Mouse (Mus musculus) c-Kit-positive CD71-negative TER-119-negative erythroid progenitor cells, embryonic 14.5 days (primary cell): ENCODE data around the gene Nisch.
A peak's percentile ranks its signal among the peaks of the same experiment; 100 is the strongest.

Source experiments
- DNase-seq: peaks from one replicate; pipeline ENCODE4 v3.0.0-alpha.2; 2013; ENCODE audit warnings: low read depth

Gene Nisch

DNA sequence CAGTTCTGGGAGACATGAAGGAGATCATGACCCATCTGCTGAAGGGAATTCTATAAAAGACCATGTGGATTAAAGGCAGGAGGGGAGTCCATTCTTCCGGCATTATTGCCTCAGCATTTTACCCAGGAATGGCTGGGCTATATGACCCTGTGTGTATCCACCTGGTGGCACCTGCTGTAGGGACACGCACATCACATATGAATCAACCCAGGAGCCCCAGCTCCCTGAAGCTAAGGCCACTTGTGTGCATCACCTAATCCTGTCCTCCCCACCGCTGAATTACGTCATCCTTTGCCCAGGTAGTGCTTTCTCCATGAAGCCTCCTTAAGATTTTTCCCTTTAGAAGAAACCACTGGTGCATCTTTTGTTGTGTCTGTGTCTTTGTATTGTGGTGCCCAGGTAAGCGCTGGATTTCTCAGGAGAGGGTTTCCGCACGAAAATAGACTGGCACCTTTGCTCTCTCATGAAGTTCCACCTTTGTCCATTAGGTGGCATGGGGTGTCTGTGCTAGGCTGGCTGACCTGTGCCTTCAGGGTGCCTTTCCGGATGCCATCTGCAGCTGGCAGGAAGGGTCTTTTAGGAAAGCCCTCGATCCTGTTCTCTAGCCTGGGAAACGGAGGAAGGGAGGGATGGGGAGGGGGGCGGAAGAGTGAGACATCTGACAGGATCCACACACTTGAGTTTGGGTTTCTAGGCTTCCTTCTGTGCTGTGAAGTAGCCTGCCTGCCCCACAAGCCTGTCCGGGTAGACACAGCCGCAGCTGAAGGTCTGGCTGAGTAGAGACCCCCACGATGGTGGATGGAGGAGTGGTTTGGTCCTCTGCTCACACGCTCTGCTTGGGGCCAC is 1.4 kb downstream of the Nisch start:
- DNase-seq = peak; percentile 73

GRCm38 (mm10) chr14:31214684-31215083 is 2.1 kb downstream of the Nisch start:
- DNase-seq = no peak

DNA sequence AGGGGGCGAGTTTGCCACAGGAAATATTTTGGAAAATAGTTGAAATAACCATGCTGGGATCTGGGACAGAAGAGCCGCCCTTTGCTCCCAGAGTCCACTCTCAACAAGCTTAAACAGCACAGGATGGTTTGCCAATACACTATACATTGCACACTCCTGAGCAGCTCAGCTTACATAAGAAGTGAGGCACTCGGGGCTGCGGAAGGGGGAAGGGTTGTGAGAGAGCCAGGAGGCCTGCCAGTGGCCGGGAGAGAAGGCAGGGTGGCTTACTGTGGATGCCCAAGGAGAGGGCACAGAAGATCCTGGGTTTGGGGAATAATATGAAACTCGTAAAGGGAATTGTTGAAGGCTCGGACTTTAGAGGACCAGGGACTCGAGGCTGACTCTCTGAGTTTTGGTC is 2.9 kb downstream of the Nisch start:
- no peak for DNase-seq

DNA sequence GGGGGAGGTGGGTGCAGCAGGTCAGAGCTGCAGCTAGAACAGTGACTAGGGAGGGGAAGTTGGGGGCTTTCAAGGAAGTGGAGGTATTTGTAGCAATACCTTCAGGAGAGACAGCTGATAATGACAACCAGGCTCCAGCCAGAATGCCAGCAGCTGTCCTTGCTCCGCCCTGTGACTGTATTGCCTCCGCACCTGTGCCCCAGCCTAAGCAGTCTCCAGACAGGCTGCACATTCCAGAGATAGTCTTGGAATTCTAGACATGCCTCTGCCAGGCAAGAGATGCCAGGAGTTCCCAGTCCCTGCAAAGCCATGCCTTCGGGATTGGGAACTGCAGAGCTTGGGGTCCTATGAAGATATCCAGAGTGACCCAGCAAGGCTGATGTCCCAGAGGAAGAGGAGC is 4.2 kb downstream of the Nisch start:
- DNase-seq = no peak

DNA sequence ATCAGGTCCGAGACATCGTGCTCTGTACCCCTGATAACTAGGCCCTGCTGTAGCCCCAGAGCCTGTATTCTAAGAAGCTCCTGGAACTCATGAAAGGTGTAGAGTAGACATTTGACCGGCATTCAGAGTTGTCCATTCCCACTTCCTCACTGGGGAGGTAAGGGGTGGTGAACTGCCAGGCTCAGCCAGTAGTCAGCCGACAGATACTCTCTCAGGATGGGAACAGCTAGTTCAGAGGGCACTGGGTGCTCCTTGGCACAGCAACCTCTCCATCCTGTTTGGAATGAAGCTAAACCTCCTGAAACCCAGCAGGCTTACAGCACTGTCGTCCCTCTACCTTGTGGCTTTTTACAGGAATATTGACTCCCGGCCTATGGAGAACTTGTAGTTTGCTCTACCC is 4.9 kb downstream of the Nisch start:
- DNase-seq = no peak

DNA sequence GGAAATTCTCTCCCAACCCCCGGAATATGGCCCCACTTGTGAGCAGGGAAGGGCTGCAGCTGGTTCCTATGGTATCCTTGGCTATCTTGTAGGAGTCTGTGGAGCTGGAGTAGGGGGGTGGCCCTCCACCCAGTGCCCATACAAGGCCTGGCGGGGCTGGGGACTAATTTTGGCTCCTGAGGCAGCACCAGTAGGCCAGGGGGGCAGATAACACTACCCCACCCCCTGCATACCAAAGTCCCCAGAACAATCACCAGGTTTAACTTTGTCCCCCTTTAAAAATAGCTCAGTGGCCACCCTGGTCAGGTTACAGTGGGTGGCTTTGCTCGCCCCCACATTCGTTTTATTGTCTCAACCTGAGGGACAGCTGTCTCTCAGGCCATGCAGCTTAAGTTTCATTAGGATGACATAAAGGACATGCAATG is 7.6 kb downstream of the Nisch start:
- no peak for DNase-seq

- no peak for DNase-seq
These were observed 8.7 kb downstream of the Nisch start, which contains the start of gene Tnnc1 for GRCm38 (mm10) chr14:31208084-31208483. TSS of gene Tnnc1 (plus strand) at chr14:31208312.

DNA sequence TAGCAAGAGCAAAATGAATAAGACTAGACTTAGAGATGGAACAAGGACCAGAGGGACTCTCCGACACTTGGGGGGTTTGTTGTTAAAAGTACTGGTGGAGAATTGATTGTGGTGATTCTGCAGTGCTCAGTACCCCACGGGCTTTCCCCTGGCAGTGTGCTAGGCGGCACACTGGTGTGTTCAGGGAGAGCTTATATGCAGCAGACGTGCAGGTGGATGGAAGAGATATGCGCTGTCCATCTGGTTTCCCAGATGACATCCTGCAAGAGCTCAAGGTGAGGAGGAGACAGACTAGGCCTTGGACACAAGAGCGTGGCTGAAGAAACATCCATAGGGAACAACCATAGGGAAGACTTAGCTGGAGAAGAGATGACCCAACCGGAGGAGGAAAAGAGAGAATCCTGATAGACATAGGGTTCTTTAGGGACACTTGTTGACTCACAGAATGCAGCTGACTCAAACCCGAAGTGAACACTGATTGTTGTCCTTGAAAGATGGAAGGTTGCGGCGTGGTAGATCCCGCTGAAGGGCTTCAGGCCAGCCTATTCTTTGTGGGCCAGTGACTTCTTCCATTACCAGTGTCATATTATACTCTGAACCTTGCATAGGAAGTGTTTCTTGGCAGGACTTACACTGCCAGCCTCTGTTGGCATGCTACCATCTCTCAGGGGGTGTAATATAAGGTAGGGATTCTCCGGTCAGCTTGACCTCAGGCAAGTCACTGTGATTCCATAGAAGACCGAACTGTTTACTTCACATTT is 9.5 kb downstream of the Nisch start:
- no peak for DNase-seq

DNA sequence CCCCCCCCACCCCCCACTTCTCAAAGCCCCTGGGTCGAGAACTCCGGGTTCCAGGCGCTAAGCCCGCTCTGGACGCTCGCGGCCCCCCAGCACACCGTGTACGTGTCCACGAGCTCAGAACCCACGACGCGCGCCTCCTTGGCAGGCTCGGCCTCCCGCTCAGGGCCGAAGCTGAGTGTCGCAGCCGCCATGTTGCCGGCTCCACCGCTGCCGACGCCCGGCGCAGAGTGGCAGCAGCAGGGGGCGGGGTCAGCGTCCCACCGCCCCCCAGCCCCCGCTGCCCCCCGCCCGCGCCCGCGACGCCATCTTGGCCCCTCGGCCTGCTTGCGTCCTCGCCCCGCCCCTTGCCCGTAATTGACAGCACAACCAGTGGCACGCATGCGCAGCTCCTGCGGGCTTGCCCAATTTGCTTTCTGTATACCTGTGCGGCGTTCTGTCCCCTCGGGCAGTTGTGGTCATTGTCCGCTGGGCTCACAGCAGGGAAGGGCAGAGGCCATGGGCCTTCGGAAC is 10.2 kb downstream of the Nisch start:
- peak; percentile 91 for DNase-seq

- no peak for DNase-seq
These were observed 10.9 kb downstream of the Nisch start for GRCm38 (mm10) chr14:31205562-31206467.

- no peak for DNase-seq
These were observed 11.5 kb downstream of the Nisch start for GRCm38 (mm10) chr14:31205244-31205561.

DNA sequence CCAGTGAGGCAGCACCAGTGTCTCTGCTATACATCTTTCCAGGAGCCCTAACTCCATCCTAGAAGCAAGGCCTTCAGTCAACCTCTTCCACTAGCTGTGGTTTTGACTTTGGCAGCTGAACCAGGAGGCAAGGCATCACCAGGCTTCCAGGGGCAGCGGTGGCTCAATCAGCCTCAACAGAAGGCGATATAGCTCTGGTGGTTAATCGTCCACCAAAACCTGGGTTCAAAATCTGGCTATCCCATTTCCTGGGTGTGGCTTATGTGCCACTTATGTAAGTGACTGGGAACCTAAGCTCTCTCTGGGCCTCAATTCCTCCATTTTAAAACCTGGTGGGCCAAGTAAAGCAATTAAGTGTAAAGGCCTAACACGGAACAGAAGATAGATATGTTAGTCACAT is 11.9 kb downstream of the Nisch start:
- DNase-seq = no peak

- DNase-seq = no peak
These were observed 16.7 kb downstream of the Nisch start for GRCm38 (mm10) chr14:31200038-31200437.

- no peak for DNase-seq
These were observed 17.1 kb downstream of the Nisch start for GRCm38 (mm10) chr14:31199599-31199998.

DNA sequence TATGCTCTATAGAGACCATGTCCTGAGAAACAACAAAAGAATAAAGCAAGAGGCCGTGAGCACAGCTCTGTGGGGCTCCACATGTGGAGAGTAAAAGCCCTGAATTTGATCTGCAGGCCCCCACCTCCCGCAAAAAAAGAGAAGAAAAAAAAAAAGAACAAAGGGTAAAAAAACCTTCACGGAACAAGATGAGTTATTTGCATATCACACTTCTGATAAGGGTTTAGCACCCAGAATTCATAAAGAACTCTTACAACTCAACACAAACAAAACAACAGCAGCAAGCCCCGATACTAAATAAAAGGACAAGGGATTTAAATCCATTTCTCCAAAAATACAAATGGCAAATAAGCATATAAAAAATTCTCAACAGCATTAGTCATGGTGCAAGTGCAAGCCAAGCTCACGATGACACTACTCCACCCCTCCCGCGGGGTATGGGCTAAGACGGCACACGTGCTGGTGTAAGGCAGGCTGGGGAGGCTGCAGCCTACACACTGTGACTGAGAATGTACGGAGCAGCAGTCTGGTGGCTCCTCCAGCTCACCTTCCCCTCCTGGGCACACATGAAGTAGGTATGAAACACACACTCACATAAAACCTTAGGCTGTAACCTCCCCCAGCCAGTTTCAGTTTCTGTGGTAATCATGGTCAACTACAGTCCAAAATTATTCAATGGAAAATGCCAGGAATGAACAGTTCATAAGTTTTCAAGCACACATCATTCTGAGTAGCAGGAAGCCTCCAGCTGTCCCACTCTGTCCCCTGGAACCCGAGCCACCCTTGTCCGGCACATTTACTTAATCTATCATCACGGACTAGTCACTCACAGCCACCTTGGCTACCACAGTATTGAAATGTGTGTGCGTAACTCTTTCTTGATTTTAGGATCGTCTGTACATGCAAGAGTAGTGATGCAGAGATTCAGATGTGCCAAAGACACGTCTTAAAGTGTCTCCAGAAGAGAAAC is 18.9 kb downstream of the Nisch start:
- DNase-seq = no peak

DNA sequence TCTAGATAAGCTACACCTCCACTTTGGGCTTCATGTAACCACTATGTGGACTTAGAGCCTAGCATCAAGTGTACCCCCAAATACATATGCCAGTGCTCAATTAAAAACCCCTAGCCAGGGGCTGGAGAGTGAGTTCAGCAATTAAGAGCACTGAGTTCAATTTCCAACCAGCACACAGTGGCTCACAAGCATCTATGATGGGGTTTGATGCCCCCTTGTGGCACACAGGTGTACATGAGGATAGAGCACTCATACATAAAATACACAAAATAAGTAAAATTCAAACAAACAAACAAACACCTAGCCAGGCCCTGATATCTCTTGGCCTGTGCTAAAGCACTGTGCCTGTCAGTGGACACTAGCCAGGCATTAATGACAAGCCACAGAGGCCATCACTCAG is 20.8 kb downstream of the Nisch start:
- no peak for DNase-seq

DNA sequence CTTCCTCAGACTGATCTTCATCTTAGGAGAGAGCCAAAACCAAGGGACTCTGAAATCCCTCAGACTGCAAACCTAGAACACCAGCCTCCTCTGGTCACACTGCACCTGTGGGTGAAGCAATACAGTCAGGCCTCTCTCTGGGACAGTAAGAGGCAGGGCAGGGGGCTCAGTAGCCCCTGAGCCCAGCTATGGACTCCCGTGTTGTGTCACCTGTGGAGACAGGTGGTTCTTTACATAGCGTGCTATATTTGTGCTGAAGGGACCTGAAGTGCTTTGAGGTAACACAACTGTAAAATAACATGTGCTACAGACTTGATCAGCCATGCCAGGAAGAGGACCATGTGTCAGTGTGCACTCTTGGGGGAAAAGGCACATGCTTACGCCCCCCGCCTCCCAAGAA is 21.2 kb downstream of the Nisch start:
- no peak for DNase-seq

DNA sequence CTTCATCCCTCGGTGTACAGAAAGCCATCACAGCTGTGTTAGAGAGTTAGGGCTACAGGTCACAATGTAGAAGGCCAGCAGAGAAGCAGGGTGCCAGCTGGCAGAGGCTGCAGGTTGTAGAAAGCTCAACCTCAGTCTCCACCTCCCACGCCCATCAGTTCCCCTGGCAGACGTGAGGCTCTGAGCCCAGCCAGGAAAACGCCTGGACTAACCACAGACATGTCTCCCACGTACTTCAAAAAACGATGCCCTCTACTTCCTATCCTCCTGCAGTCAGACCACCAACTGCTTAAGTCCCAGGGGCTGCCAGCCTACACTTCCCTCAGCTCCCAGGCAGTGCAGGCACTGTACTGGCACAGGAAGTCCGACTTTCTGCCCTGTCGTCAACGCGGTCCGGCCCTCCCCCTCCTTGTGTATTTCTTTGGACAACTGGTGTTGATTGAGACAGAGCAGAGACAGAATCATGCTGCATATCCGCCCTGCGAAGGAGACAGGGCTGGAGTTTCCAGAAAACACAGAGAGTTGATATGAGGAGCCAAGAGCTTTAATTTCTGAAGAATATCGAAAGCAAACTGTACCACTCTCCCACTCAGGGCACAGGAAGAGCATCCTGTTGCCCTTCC is 21.7 kb downstream of the Nisch start:
- no peak for DNase-seq

DNA sequence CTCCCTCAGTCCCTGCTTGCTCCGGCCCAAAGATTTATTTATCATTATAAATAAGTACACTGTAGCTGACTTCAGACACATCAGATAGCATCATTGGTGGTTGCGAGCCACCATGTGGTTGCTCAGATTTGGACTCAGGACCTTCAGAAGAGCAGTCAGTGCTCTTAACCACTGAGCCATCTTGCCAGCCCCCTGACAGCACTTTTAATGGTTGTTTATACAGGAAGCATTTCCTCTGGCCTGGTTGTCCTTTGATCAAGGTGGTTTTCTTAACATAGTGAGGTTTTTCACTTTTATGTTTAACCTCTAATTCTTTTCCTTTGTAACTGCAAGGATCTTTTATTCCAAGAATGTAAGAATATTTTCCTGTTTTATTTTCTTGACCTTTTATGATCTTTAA is 22.3 kb downstream of the Nisch start:
- DNase-seq = no peak

DNA sequence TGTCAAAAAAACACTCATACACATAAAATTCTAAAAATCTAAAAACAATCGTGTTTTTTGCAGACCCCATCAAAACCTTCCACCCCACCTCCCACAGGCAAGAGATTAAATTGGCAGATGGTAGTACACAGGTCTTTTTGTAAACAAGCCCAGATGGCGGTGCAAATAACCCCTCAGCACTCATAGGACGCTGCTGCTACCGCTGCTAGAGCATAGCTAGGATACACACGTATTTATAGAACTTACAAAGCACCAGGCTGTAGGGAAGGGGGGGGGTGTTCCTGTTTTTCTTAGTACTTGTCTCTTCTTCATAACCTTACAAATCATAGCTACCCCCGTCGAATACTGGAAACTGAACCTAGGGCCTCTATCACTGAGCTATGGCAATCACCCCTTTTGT is 23.0 kb downstream of the Nisch start:
- DNase-seq = no peak

- DNase-seq = no peak
These were observed 24.8 kb downstream of the Nisch start for GRCm38 (mm10) chr14:31191936-31192335.
